Mouse (Mus musculus) midbrain, embryonic 15.5 days (tissue): ENCODE measurements around the gene Fmn2. TPM values are rescaled to one million over a fixed set of nuclear protein-coding genes. Genes with fewer than 3 reads are reported as not detected.

Experiments
- ATAC-seq: fragments of 200-750 bp; cut with Nextera tagmentation; replicated peaks from 2 replicates; pipeline ENCODE4 v1.8.0; 2017; ENCODE audit warnings: moderate TSS enrichment
- H3K27ac ChIP-seq: fragments of 300-500 bp; sonication (generic); 2 replicates; pipeline ENCODE4 v1.5.1; 2015; ENCODE audit warnings: mild to moderate bottlenecking, inconsistent platforms
- H3K27me3 ChIP-seq: fragments of 300-500 bp; sonication (generic); replicated peaks from 2 replicates; pipeline ENCODE4 v1.6.1; 2015; ENCODE audit warnings: inconsistent platforms
- H3K36me3 ChIP-seq: fragments of 300-500 bp; sonication (generic); replicated peaks from 2 replicates; pipeline ENCODE4 v1.6.1; 2015; ENCODE audit warnings: inconsistent platforms
- H3K4me1 ChIP-seq: fragments of 300-500 bp; sonication (generic); 2 replicates; pipeline ENCODE4 v1.6.1; 2015; ENCODE audit warnings: inconsistent platforms
- H3K4me2 ChIP-seq: fragments of 300-500 bp; sonication (generic); 2 replicates; pipeline ENCODE4 v1.6.1; 2015; ENCODE audit warnings: inconsistent platforms, mild to moderate bottlenecking, moderate library complexity
- H3K4me3 ChIP-seq: fragments of 300-500 bp; sonication (generic); 2 replicates; pipeline ENCODE4 v1.5.1; 2015; ENCODE audit warnings: mild to moderate bottlenecking, inconsistent platforms
- H3K9ac ChIP-seq: fragments of 300-500 bp; sonication (generic); 2 replicates; pipeline ENCODE4 v1.6.1; 2015; ENCODE audit warnings: mild to moderate bottlenecking, inconsistent platforms
- H3K9me3 ChIP-seq: fragments of 300-500 bp; sonication (generic); 2 replicates; pipeline ENCODE4 v1.6.1; 2016; ENCODE audit warnings: inconsistent platforms
- WGBS: fragments of 180-500 bp; shearing (Covaris S2); methylation state at CpG from one replicate; pipeline ENCODE4 v1.1.7; 2015; ENCODE audit warnings: mixed read lengths; 5-methylcytosine and 5-hydroxymethylcytosine counted together
- polyA plus RNA-seq: library from polyadenylated mRNA; unstranded; fragments of >200 nt; fragmentation: Nextera tagmentation; extraction: Ambion mirVana; gene quantifications from 2 replicates; pipeline ENCODE4 v1.2.1, GENCODE M21; 2015

Gene Fmn2
- polyA plus RNA-seq, 1 experiment from 2014 or later: 9.0 TPM

GRCm38 (mm10) chr1:174765757-174766156, 264.1 kb downstream of the Fmn2 start:
- no peaks in the 10 kb centered on the region for H3K36me3 ChIP-seq
- WGBS: 78% methylated on average over 2 of the region's 2 CpGs
- H3K4me1 ChIP-seq: no peaks in the 10 kb centered on the region
- no peak for ATAC-seq
- no peaks in the 10 kb centered on the region for H3K27me3 ChIP-seq
- H3K9me3 ChIP-seq: no peaks in the 10 kb centered on the region
- H3K27ac ChIP-seq: no peak overlapping the region
- no peak overlapping the region for H3K4me2 ChIP-seq
- H3K4me3 ChIP-seq: no peak overlapping the region
- H3K9ac ChIP-seq: no peak overlapping the region

GRCm38 (mm10) chr1:174766852-174767251, 265.2 kb downstream of the Fmn2 start:
- Histone ChIP-seq H3K4me3 (no peak overlapping the region), H3K4me2 (no peak overlapping the region), H3K27ac (no peak overlapping the region), H3K36me3 (no peaks in the 10 kb centered on the region), H3K27me3 (no peaks in the 10 kb centered on the region), H3K9ac (no peak overlapping the region), H3K9me3 (no peaks in the 10 kb centered on the region), H3K4me1 (no peaks in the 10 kb centered on the region)
- WGBS: 85% methylated on average over 3 of the region's 3 CpGs
- no peak for ATAC-seq

GRCm38 (mm10) chr1:174771871-174772281, 270.3 kb downstream of the Fmn2 start:
- Histone ChIP-seq H3K27ac (no peak overlapping the region), H3K36me3 (no peaks in the 10 kb centered on the region), H3K4me2 (no peak overlapping the region), H3K4me1 (no peaks in the 10 kb centered on the region), H3K9ac (no peak overlapping the region), H3K27me3 (no peaks in the 10 kb centered on the region), H3K9me3 (no peaks in the 10 kb centered on the region), H3K4me3 (no peak overlapping the region)
- 74% methylated on average over 4 of the region's 4 CpGs for WGBS
- no peak for ATAC-seq

- Histone ChIP-seq H3K4me2 (no peak overlapping the region), H3K4me1 (no peaks in the 10 kb centered on the region), H3K27ac (no peak overlapping the region), H3K9me3 (no peaks in the 10 kb centered on the region), H3K27me3 (no peaks in the 10 kb centered on the region), H3K9ac (no peak overlapping the region), H3K36me3 (no peaks in the 10 kb centered on the region), H3K4me3 (no peak overlapping the region)
- 93% methylated on average over 4 of the region's 4 CpGs for WGBS
- ATAC-seq: no peak
Observed at GRCm38 (mm10) chr1:174781037-174781436, 279.4 kb downstream of the Fmn2 start.

DNA sequence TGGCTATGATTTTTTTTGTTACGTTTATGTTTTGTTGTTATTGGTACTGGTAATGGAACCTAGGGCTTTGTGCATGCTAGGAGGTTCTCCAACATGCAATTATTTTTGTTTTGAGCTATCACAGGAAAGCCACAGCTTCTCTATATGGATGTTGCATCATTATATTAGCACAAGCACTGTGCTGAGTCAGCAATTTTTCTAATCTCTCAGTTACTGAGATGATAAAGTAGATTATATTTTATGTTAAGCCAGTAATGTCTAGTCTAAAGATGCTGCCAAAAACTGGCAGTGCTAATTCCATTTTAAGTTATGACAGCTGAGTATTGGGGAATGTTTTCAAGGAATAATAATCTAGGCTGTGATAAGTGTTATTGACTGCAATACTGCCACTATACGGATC, 287.0 kb downstream of the Fmn2 start:
- no peaks in the 10 kb centered on the region for H3K27me3 ChIP-seq
- H3K4me2 ChIP-seq: no peak overlapping the region
- H3K4me3 ChIP-seq: no peak overlapping the region
- no peaks in the 10 kb centered on the region for H3K9me3 ChIP-seq
- no peak overlapping the region for H3K27ac ChIP-seq
- no peak for ATAC-seq
- H3K36me3 ChIP-seq: no peaks in the 10 kb centered on the region
- 95% methylated on average over 2 of the region's 2 CpGs for WGBS
- no peaks in the 10 kb centered on the region for H3K4me1 ChIP-seq
- H3K9ac ChIP-seq: no peak overlapping the region

DNA sequence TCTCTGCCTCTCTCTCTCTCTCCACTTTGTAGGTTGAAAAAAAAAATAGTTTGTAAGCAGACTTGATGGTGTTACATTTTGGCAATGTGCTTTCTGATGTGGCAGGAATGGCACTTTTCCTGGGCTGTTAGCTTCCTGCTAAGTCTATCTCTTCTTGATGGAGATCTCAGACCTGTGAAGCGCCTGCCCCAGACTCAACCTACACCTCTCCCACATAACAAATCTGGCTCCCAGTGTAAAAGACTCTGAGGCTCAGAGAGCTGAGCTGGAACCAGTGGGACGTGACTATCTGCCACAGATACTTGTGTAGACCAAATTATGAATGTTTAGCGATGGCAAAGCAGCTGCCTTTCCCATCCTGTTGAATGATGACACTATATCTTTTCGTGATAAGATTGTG, 310.2 kb downstream of the Fmn2 start:
- WGBS: 90% methylated on average over 4 of the region's 4 CpGs
- Histone ChIP-seq H3K4me3 (no peak overlapping the region), H3K4me1 (no peaks in the 10 kb centered on the region), H3K27ac (no peak overlapping the region), H3K36me3 (no peaks in the 10 kb centered on the region), H3K27me3 (no peaks in the 10 kb centered on the region), H3K9ac (no peak overlapping the region), H3K4me2 (no peak overlapping the region), H3K9me3 (no peaks in the 10 kb centered on the region)
- ATAC-seq: no peak

DNA sequence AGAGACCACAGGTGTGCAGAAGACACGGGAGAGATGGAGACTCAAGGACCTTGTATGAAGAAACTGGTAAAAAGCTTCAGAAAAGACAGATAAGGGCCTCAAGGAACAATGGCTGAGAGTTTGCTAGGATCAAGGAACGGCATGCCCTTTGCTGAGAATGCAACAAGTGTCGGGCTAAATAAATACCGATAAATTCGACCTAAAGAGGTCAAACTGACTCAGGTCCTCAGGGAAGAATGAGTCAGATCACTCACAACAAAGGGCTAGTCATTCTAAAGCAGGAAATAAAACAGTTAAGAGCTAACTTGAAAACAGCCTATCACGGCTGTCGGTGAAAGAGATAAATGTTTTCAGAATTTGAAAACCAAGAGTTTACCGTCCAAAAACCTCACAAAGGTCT, 324.9 kb downstream of the Fmn2 start:
- Histone ChIP-seq H3K4me2 (no peak overlapping the region), H3K27me3 (no peaks in the 10 kb centered on the region), H3K9me3 (no peaks in the 10 kb centered on the region), H3K4me3 (no peak overlapping the region), H3K4me1 (no peaks in the 10 kb centered on the region), H3K27ac (no peak overlapping the region), H3K36me3 (no peaks in the 10 kb centered on the region), H3K9ac (no peak overlapping the region)
- no peak for ATAC-seq
- 72% methylated on average over 8 of the region's 8 CpGs for WGBS

- 94% methylated on average over 23 of the region's 23 CpGs for WGBS
- Histone ChIP-seq H3K4me2 (no peak overlapping the region), H3K36me3 (no peaks in the 10 kb centered on the region), H3K4me3 (no peak overlapping the region), H3K9ac (no peak overlapping the region), H3K27me3 (no peaks in the 10 kb centered on the region), H3K4me1 (no peaks in the 10 kb centered on the region), H3K27ac (no peak overlapping the region), H3K9me3 (no peaks in the 10 kb centered on the region)
- ATAC-seq: no peak
Observed at GRCm38 (mm10) chr1:174836861-174837260, 335.2 kb downstream of the Fmn2 start.

- no peak overlapping the region for H3K4me2 ChIP-seq
- H3K9me3 ChIP-seq: no peaks in the 10 kb centered on the region
- WGBS: 85% methylated on average over 6 of the region's 6 CpGs
- no peaks in the 10 kb centered on the region for H3K36me3 ChIP-seq
- H3K4me3 ChIP-seq: no peak overlapping the region
- no peaks in the 10 kb centered on the region for H3K4me1 ChIP-seq
- no peak overlapping the region for H3K27ac ChIP-seq
- H3K27me3 ChIP-seq: no peaks in the 10 kb centered on the region
- no peak overlapping the region for H3K9ac ChIP-seq
- ATAC-seq: no peak
Observed at GRCm38 (mm10) chr1:174844786-174845185, 343.2 kb downstream of the Fmn2 start.

GRCm38 (mm10) chr1:174856188-174856587, 354.6 kb downstream of the Fmn2 start:
- no peak for ATAC-seq
- Histone ChIP-seq H3K9me3 (no peaks in the 10 kb centered on the region), H3K27ac (no peak overlapping the region), H3K36me3 (no peaks in the 10 kb centered on the region), H3K4me2 (no peak overlapping the region), H3K4me3 (no peak overlapping the region), H3K27me3 (no peaks in the 10 kb centered on the region), H3K9ac (no peak overlapping the region), H3K4me1 (no peaks in the 10 kb centered on the region)
- WGBS: 75% methylated on average over 2 of the region's 2 CpGs

- 62% methylated on average over 10 of the region's 10 CpGs for WGBS
Observed at GRCm38 (mm10) chr1:174860407-174861118, 358.9 kb downstream of the Fmn2 start.

More at GRCm38 (mm10) chr1:174860407-174861118, 358.9 kb downstream of the Fmn2 start:
- no peak for ATAC-seq
- Histone ChIP-seq H3K36me3 (no peaks in the 10 kb centered on the region), H3K4me2 (no peak overlapping the region), H3K4me3 (no peak overlapping the region), H3K27me3 (no peaks in the 10 kb centered on the region), H3K9ac (no peak overlapping the region), H3K27ac (no peak overlapping the region), H3K4me1 (no peaks in the 10 kb centered on the region), H3K9me3 (no peaks in the 10 kb centered on the region)
